Mouse (Mus musculus) C2C12 (cell line): ENCODE measurements around the gene Pnliprp1. TPM values are rescaled to one million over a fixed set of nuclear protein-coding genes. Genes with fewer than 3 reads are reported as not detected.

ENCODE experiments used
- H3K27me3 ChIP-seq: one replicate; pipeline ENCODE4 v1.6.1; 2011; ENCODE audit not compliant: control insufficient read depth, insufficient read depth, insufficient read length
- H3K36me3 ChIP-seq: one replicate; pipeline ENCODE4 v1.6.1; 2011; ENCODE audit not compliant: control insufficient read depth, insufficient read depth
- H3K4me3 ChIP-seq: one replicate; pipeline ENCODE4 v1.5.1; 2011; ENCODE audit warnings: mild to moderate bottlenecking, control low read depth; ENCODE audit not compliant: poor library complexity, insufficient read depth, severe bottlenecking
- H3K79me2 ChIP-seq: one replicate; pipeline ENCODE4 v1.6.1; 2011; ENCODE audit not compliant: control insufficient read depth, insufficient read depth
- H3K79me3 ChIP-seq: one replicate; pipeline ENCODE4 v1.6.1; 2011; ENCODE audit warnings: low read depth, control low read depth
- H3ac ChIP-seq: one replicate; pipeline ENCODE3; 2011; ENCODE audit warnings: low read depth; ENCODE audit not compliant: control insufficient read depth, insufficient read length
- CEBPB ChIP-seq: IDR thresholded peaks from one replicate; pipeline ENCODE4 v1.6.1; 2011; ENCODE audit warnings: low read depth, mild to moderate bottlenecking, control low read depth, moderate library complexity
- CTCF ChIP-seq: IDR thresholded peaks from one replicate; pipeline ENCODE4 v1.5.1; 2011; ENCODE audit not compliant: control insufficient read depth, insufficient read depth, insufficient read length
- FOSL1 ChIP-seq: IDR thresholded peaks from one replicate; pipeline ENCODE4 v1.8.0; 2011; ENCODE audit warnings: mild to moderate bottlenecking, low read length; ENCODE audit not compliant: poor library complexity, insufficient read depth, severe bottlenecking
- MAX ChIP-seq: IDR thresholded peaks from one replicate; pipeline ENCODE4 v1.6.1; 2011; ENCODE audit warnings: mild to moderate bottlenecking, control low read depth
- MYOD1 ChIP-seq: IDR thresholded peaks from one replicate; pipeline ENCODE4 v1.6.1; 2011; ENCODE audit warnings: low read depth; ENCODE audit not compliant: control insufficient read depth, insufficient read length
- MYOG ChIP-seq: IDR thresholded peaks from one replicate; pipeline ENCODE4 v1.6.1; 2011; ENCODE audit not compliant: control insufficient read depth, insufficient read length; ENCODE audit errors: extremely low read depth
- USF1 ChIP-seq: IDR thresholded peaks from one replicate; pipeline ENCODE4 v1.6.1; 2011; ENCODE audit warnings: low read depth, mild to moderate bottlenecking, control low read depth, moderate library complexity
- polyA plus RNA-seq: library from polyadenylated mRNA; unstranded; fragments of >200 nt; fragmentation: generic; extraction: Trizol; gene quantifications from one replicate; pipeline ENCODE4 v1.2.1, GENCODE M21; 2012; ENCODE audit warnings: missing spikeins

Gene Pnliprp1
- polyA plus RNA-seq, 1 experiment = not detected

DNA sequence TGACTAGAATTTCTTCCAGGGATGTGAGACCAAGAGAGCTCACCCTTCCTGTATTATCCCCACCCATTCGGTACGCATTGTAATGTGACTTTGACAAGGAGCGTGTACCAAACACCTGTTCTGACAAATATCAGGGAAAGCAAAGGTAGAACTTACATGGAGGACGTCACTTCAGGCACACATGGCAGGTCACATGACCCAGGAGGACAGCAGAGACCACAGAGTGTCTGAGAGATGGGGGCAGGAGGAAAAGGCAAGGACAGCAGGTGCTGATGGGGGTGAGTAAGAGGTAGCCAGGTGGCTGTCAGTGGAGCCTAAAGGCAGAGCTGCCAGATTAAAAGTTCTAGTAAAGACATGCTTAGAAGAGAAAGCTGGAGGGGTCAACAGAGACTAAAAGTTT lies 14.0 kb downstream of the Pnliprp1 start:
- Histone ChIP-seq H3K27me3 (no peaks in the 10 kb centered on the region), H3K79me3 (no peaks in the 10 kb centered on the region), H3K79me2 (no peaks in the 10 kb centered on the region), H3K36me3 (no peaks in the 10 kb centered on the region), H3ac (no peak overlapping the region), H3K4me3 (no peak overlapping the region)
- TF ChIP-seq MYOD1 = no peak
- no peak for TF ChIP-seq MAX
- TF ChIP-seq FOSL1 = no peak
- no peak for TF ChIP-seq MYOG
- no peak for TF ChIP-seq USF1
- TF ChIP-seq CTCF = no peak
- no peak for TF ChIP-seq CEBPB

DNA sequence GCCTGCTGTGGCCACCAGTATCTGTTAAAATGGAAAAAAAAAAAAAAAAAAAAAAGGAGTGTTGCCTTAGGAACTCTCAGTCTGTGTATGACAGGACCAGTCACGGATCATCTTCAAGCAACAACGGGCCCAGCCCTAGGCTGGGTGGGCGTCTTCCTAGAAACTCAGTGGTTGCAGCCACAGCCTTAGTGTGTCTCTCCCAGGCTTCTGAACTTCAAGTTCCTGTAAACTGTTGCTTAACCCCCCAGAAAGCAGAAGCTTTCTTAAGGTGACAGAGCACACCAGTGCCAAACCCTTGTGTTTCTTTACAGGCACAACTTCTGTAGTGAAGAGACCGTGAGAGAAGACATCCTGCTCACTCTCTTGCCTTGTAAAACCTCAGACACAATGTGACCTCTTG lies 15.0 kb downstream of the Pnliprp1 start:
- Histone ChIP-seq H3K27me3 (no peaks in the 10 kb centered on the region), H3ac (no peak overlapping the region), H3K79me2 (no peaks in the 10 kb centered on the region), H3K79me3 (no peaks in the 10 kb centered on the region), H3K36me3 (no peaks in the 10 kb centered on the region), H3K4me3 (no peak overlapping the region)
- TF ChIP-seq USF1 = no peak
- TF ChIP-seq CEBPB = no peak
- TF ChIP-seq MYOD1 = no peak
- no peak for TF ChIP-seq MYOG
- TF ChIP-seq MAX = no peak
- no peak for TF ChIP-seq CTCF
- TF ChIP-seq FOSL1 = no peak

GRCm38 (mm10) chr19:58747498-58748000 lies 18.9 kb downstream of the Pnliprp1 start:
- Histone ChIP-seq H3K79me3 (no peaks in the 10 kb centered on the region), H3ac (no peak overlapping the region), H3K36me3 (no peaks in the 10 kb centered on the region), H3K4me3 (no peak overlapping the region), H3K79me2 (no peaks in the 10 kb centered on the region), H3K27me3 (no peaks in the 10 kb centered on the region)
- TF ChIP-seq USF1 (no peak), FOSL1 (no peak), CTCF (no peak), MAX (no peak)

DNA sequence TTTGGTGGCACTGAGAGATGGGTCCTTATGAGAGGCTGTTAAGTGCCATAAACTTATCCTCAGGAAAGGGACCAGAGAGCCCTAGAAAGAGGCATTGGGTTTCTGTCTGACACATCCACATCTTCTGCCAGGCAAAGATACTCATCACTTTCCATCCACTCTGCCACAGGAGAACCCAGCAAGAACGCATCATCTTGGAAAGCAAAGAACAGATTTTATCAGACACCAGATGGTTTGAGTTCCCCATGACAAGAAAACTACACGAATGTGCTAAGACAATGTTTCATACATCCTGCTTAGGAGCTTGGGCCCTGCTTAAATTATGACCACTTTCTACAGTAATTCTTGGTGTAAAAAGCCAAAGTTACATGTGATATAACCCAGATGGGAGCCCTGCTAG lies 22.1 kb downstream of the Pnliprp1 start:
- Histone ChIP-seq H3K36me3 (no peaks in the 10 kb centered on the region), H3K27me3 (no peaks in the 10 kb centered on the region), H3K79me2 (no peaks in the 10 kb centered on the region), H3K79me3 (no peaks in the 10 kb centered on the region), H3ac (no peak overlapping the region), H3K4me3 (no peak overlapping the region)
- no peak for TF ChIP-seq USF1
- no peak for TF ChIP-seq MYOG
- no peak for TF ChIP-seq CTCF
- TF ChIP-seq MYOD1 = no peak
- TF ChIP-seq CEBPB = no peak
- TF ChIP-seq MAX = no peak
- TF ChIP-seq FOSL1 = no peak

DNA sequence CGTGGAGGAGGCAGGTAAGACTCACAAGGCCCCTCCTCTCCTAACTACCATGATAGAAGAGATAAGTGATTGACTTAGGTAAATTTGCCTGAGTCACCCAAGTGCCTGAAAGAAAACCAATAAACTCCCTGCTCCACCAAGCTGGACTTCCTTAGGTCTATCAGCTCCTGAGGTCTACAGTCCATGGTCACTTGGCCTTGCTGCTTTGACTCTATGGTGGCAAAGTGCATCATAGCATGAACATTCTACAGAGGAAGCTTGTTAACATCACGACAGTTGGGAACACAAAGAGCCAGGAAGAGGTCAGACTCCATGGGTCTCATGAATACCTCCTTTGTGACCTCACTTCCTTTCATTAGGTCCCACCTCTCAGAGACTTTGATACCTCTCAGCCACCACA lies 22.8 kb downstream of the Pnliprp1 start:
- Histone ChIP-seq H3ac (no peak overlapping the region), H3K4me3 (no peak overlapping the region), H3K36me3 (no peaks in the 10 kb centered on the region), H3K27me3 (no peaks in the 10 kb centered on the region), H3K79me2 (no peaks in the 10 kb centered on the region), H3K79me3 (no peaks in the 10 kb centered on the region)
- TF ChIP-seq USF1 = no peak
- TF ChIP-seq MYOD1 = no peak
- TF ChIP-seq MAX = no peak
- no peak for TF ChIP-seq FOSL1
- TF ChIP-seq MYOG = no peak
- TF ChIP-seq CTCF = no peak
- TF ChIP-seq CEBPB = no peak

DNA sequence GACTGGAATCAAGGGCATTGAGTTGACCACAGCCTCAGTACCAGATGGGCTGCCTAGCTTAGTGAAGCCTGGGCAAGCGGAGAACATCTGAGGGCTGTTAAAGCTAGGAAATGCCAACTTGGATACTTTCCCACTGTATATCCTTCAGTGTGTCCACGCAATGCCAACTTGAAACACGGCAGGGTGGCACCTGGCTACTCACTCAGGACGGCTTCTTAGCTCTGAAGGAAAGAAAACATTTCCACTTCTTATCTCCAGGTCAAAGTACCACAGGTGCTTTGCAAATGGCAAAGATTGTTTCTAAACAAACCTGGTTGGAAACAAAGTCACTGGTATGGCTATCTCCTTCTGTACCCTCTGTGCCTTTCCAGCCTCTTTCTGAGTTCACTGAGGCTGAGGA lies 30.2 kb downstream of the Pnliprp1 start:
- no peaks in the 10 kb centered on the region for H3K27me3 ChIP-seq
- TF ChIP-seq MYOD1 (no peak), MAX (no peak), USF1 (no peak), FOSL1 (no peak), CTCF (no peak), CEBPB (no peak), MYOG (no peak)
- H3K4me3 ChIP-seq = no peak overlapping the region
- H3ac ChIP-seq = no peak overlapping the region
- H3K36me3 ChIP-seq = no peaks in the 10 kb centered on the region
- no peaks in the 10 kb centered on the region for H3K79me2 ChIP-seq
- no peaks in the 10 kb centered on the region for H3K79me3 ChIP-seq
